Mouse (Mus musculus): ENCODE results near the gene Strada. TPM values are rescaled to one million over a fixed set of nuclear protein-coding genes. Genes with fewer than 3 reads are reported as not detected.

Strada gene
- polyA plus RNA-seq, 1 experiment from 2014 or later, result 9.9 TPM

DNA sequence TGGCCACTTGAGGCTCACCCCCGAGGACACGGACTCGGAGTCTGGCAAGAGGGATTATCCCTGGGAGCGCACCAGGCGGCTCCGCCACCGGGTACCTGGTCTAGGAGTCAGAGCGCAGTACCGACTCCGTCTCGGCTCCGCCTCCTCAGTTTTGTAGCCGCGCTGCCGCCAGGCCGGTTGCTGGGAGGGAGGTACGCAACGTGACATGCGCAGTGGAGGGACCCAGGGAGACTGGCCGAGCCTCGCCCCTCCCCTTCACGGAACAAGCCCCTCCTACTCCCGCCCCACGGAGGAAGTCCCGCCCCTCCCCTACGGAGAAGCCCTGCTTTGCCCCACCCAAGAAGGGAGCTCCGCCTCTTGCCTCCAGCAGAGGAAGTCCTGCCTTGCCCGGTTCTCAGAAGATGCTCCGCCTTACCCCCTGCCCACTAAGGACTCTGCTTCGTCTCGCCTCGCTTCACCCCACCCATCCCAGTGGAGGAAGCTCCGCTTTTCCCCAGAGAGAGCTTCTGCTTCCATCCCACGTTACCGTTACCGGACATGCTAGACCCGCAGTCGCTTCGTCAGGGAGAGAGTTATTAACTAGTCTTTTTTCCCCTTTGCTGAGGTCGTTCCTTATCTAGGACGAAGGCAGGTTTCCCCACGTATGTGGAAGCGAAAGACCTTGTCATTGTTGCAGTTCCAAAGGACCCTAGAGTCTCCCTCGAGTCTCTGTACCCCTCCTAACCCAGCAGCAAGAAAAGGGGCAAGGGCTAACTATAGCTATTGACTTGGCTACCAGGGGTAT lies 8.4 kb downstream of the Strada start:
- peak overlapping the region; percentile 79 for H3K9ac ChIP-seq (ENCODE audit: low read length)
- H3K9me3 ChIP-seq (ENCODE audit: control insufficient read depth, low read length), result no peaks in the 10 kb centered on the region
- 1% methylated on average over 42 of the region's 44 CpGs for WGBS
- peak overlapping the region; percentile 86 for H3K4me2 ChIP-seq (replicated peaks; ENCODE audit: low read depth)
- H3K36me3 ChIP-seq (ENCODE audit: control insufficient read depth, insufficient read depth, low read length), result peaks cover 4% of the 10 kb centered on the region; the same call in 1 of the 2 replicates
- no peaks in the 10 kb centered on the region for H3K27me3 ChIP-seq (ENCODE audit: control insufficient read depth, insufficient read depth, low read length)
- ATAC-seq (ENCODE audit: low FRiP score, low TSS enrichment) (peak; percentile 95), DNase-seq (ENCODE audit: low spot score) (peak; percentile 100)
- peak overlapping the region; percentile 88 for H3K27ac ChIP-seq (replicated peaks)
- H3K4me1 ChIP-seq (replicated peaks; ENCODE audit: control insufficient read depth, insufficient read depth), result no peaks in the 10 kb centered on the region; the same call in 1 of the 2 replicates
- peak overlapping the region; percentile 65 for H3K4me3 ChIP-seq (ENCODE audit: low read depth, low read length)
- TF ChIP-seq CTCF (IDR thresholded peaks at IDR 0.05; ENCODE audit: low read depth) (no peak; the same call in 1 of the 2 replicates), EP300 (optimal IDR thresholded peaks at IDR 0.05) (no peak)

DNA sequence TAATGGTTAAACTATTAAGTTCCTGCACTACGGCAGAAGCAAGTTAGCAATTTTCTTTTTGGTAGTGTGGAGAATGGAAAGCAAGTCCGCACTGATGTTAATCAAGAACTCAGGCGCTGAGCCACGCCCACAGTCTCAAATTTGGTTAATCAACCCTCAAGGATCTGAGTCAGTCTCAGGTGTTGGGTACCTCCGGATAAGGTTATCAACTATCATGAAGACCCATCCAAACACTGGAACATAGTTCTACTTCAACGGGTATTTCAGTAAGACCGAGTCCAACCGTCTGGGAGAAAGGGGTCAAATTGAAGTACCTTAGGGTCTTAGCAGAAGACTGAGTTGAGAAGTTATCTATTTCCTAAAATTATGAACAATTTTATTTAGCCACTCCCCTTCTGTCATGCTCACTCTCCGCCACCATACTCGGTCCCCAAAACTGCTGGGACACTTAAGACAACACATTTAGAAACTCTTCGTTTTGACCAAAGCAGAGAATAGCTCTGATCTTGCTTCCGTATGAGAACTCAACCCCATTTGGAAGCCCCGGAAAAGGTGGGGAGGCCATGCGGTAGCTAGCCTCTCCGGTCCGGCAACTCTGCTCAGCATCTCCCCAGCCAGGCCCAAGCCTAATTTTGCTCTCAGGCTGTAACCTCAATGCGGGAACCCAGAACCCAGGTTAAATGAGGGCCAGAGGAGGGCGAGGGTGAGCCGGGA lies 9.2 kb downstream of the Strada start:
- TF ChIP-seq EP300 (optimal IDR thresholded peaks at IDR 0.05) (no peak), CTCF (IDR thresholded peaks at IDR 0.05; ENCODE audit: low read depth) (0 out of 2 replicates have a peak, but pooled peaks have one; percentile 23)
- no peaks in the 10 kb centered on the region; the same call in 1 of the 2 replicates for H3K4me1 ChIP-seq (replicated peaks; ENCODE audit: control insufficient read depth, insufficient read depth)
- H3K9ac ChIP-seq (ENCODE audit: low read length), result peak overlapping the region; percentile 79
- WGBS, result 6% methylated on average over 19 of the region's 19 CpGs
- ATAC-seq (ENCODE audit: low FRiP score, low TSS enrichment) (peak; percentile 48), DNase-seq (ENCODE audit: low spot score) (no peak)
- H3K4me3 ChIP-seq (ENCODE audit: low read depth, low read length), result peak overlapping the region; percentile 65
- peak overlapping the region; percentile 86 for H3K4me2 ChIP-seq (replicated peaks; ENCODE audit: low read depth)
- H3K27ac ChIP-seq (replicated peaks), result peak overlapping the region; percentile 88
- no peaks in the 10 kb centered on the region for H3K27me3 ChIP-seq (ENCODE audit: control insufficient read depth, insufficient read depth, low read length)
- H3K36me3 ChIP-seq (ENCODE audit: control insufficient read depth, insufficient read depth, low read length), result no peaks in the 10 kb centered on the region
- no peaks in the 10 kb centered on the region for H3K9me3 ChIP-seq (ENCODE audit: control insufficient read depth, low read length)

- DNase-seq (ENCODE audit: low spot score) (no peak), ATAC-seq (ENCODE audit: low FRiP score, low TSS enrichment) (no peak)
- no peaks in the 10 kb centered on the region; the same call in 1 of the 2 replicates for H3K4me1 ChIP-seq (replicated peaks; ENCODE audit: control insufficient read depth, insufficient read depth)
- no peak overlapping the region for H3K27ac ChIP-seq (replicated peaks)
- no peaks in the 10 kb centered on the region for H3K9me3 ChIP-seq (ENCODE audit: control insufficient read depth, low read length)
- peak overlapping the region; percentile 86 for H3K4me2 ChIP-seq (replicated peaks; ENCODE audit: low read depth)
- peak overlapping the region; percentile 65; the same call in 1 of the 2 replicates for H3K4me3 ChIP-seq (ENCODE audit: low read depth, low read length)
- 77% methylated on average over 5 of the region's 5 CpGs for WGBS
- H3K36me3 ChIP-seq (ENCODE audit: control insufficient read depth, insufficient read depth, low read length), result no peaks in the 10 kb centered on the region
- H3K27me3 ChIP-seq (ENCODE audit: control insufficient read depth, insufficient read depth, low read length), result no peaks in the 10 kb centered on the region
- TF ChIP-seq EP300 (optimal IDR thresholded peaks at IDR 0.05) (no peak), CTCF (IDR thresholded peaks at IDR 0.05; ENCODE audit: low read depth) (no peak)
- H3K9ac ChIP-seq (ENCODE audit: low read length), result no peak overlapping the region
These were observed 9.7 kb downstream of the Strada start for GRCm38 (mm10) chr11:106192241-106192640.

GRCm38 (mm10) chr11:106191716-106192115 lies 10.3 kb downstream of the Strada start:
- Histone ChIP-seq H3K27me3 (ENCODE audit: control insufficient read depth, insufficient read depth, low read length) (no peaks in the 10 kb centered on the region), H3K4me2 (replicated peaks; ENCODE audit: low read depth) (no peak overlapping the region), H3K4me1 (replicated peaks; ENCODE audit: control insufficient read depth, insufficient read depth) (no peaks in the 10 kb centered on the region; the same call in 1 of the 2 replicates), H3K4me3 (ENCODE audit: low read depth, low read length) (no peak overlapping the region), H3K9ac (ENCODE audit: low read length) (no peak overlapping the region), H3K36me3 (ENCODE audit: control insufficient read depth, insufficient read depth, low read length) (no peaks in the 10 kb centered on the region), H3K27ac (replicated peaks) (no peak overlapping the region), H3K9me3 (ENCODE audit: control insufficient read depth, low read length) (no peaks in the 10 kb centered on the region)
- TF ChIP-seq CTCF (IDR thresholded peaks at IDR 0.05; ENCODE audit: low read depth) (no peak), EP300 (optimal IDR thresholded peaks at IDR 0.05) (no peak)
- 86% methylated on average over 3 of the region's 3 CpGs for WGBS
- no peak for ATAC-seq (ENCODE audit: low FRiP score, low TSS enrichment)
- no peak for DNase-seq (ENCODE audit: low spot score)

DNA sequence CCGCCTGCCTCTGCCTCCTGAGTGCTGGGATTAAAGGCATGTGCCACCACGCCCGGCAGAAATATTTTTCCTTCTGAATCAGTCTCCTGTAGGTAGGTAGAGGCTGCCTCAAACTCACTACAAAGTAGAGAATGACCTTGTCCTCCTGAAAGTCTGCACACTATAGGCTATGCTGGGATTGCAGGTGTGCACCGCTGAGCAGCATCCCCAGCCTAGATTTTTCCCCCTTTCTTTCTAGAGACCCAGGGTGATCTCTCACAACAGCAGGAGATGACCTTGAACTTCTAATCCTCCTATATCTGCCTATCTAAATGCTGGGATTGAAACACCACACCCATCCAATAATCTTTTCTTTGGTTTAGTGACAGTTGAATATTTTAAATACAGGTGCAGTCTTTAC lies 14.6 kb downstream of the Strada start:
- Histone ChIP-seq H3K9ac (ENCODE audit: low read length) (no peak overlapping the region), H3K27ac (replicated peaks) (no peak overlapping the region), H3K4me2 (replicated peaks; ENCODE audit: low read depth) (no peak overlapping the region), H3K4me1 (replicated peaks; ENCODE audit: control insufficient read depth, insufficient read depth) (no peaks in the 10 kb centered on the region), H3K9me3 (ENCODE audit: control insufficient read depth, low read length) (no peaks in the 10 kb centered on the region), H3K36me3 (ENCODE audit: control insufficient read depth, insufficient read depth, low read length) (peaks cover 6% of the 10 kb centered on the region; the same call in 1 of the 2 replicates), H3K27me3 (ENCODE audit: control insufficient read depth, insufficient read depth, low read length) (no peaks in the 10 kb centered on the region), H3K4me3 (ENCODE audit: low read depth, low read length) (no peak overlapping the region)
- 93% methylated on average over 4 of the region's 4 CpGs for WGBS
- DNase-seq (ENCODE audit: low spot score) (no peak), ATAC-seq (ENCODE audit: low FRiP score, low TSS enrichment) (no peak)
- TF ChIP-seq CTCF (IDR thresholded peaks at IDR 0.05; ENCODE audit: low read depth) (no peak), EP300 (optimal IDR thresholded peaks at IDR 0.05) (no peak)

Measured in stomach, postnatal 0 days (tissue).